Mouse (Mus musculus) heart, postnatal 0 days (tissue): ENCODE measurements around the gene Gamt. TPM values are rescaled to one million over a fixed set of nuclear protein-coding genes. Genes with fewer than 3 reads are reported as not detected.

Experiments used
- ATAC-seq: fragments of 200-750 bp; cut with Nextera tagmentation; 2 replicates; pipeline ENCODE4 v1.8.0; 2017; ENCODE audit warnings: low read depth, moderate number of reproducible peaks, moderate library complexity; ENCODE audit not compliant: insufficient read depth
- DNase-seq: peaks from one replicate; pipeline ENCODE4 v3.0.0-alpha.2; 2016; ENCODE audit warnings: low spot score
- H3K27ac ChIP-seq: fragments of 300-500 bp; sonication (generic); 2 replicates; pipeline ENCODE4 v1.5.1; 2014; ENCODE audit warnings: low read depth, mild to moderate bottlenecking
- H3K27me3 ChIP-seq: fragments of 300-500 bp; sonication (generic); 2 replicates; pipeline ENCODE4 v1.6.1; 2014; ENCODE audit warnings: low read length, mixed read lengths; ENCODE audit not compliant: control insufficient read depth, insufficient read depth
- H3K36me3 ChIP-seq: fragments of 300-500 bp; sonication (generic); replicated peaks from 2 replicates; pipeline ENCODE4 v1.6.1; 2014; ENCODE audit warnings: low read length, mixed read lengths; ENCODE audit not compliant: control insufficient read depth, insufficient read depth
- H3K4me1 ChIP-seq: fragments of 300-500 bp; sonication (generic); 2 replicates; pipeline ENCODE4 v1.6.1; 2014; ENCODE audit warnings: antibody characterized with exemption; ENCODE audit not compliant: control insufficient read depth, insufficient read depth
- H3K4me2 ChIP-seq: fragments of 300-500 bp; sonication (generic); 2 replicates; pipeline ENCODE4 v1.6.1; 2014; ENCODE audit warnings: low read depth, mild to moderate bottlenecking, low read length, moderate library complexity
- H3K4me3 ChIP-seq: fragments of 300-500 bp; sonication (generic); 2 replicates; pipeline ENCODE4 v1.5.1; 2014; ENCODE audit warnings: low read depth, low read length
- H3K9ac ChIP-seq: fragments of 300-500 bp; sonication (generic); replicated peaks from 2 replicates; pipeline ENCODE4 v1.6.1; 2014; ENCODE audit warnings: low read depth, low read length, mixed read lengths
- H3K9me3 ChIP-seq: fragments of 300-500 bp; sonication (generic); replicated peaks from 2 replicates; pipeline ENCODE4 v1.6.1; 2016; ENCODE audit warnings: low read length; ENCODE audit not compliant: control insufficient read depth
- CTCF ChIP-seq: IDR thresholded peaks from 2 replicates; pipeline ENCODE4 v1.5.1; 2016; ENCODE audit warnings: antibody characterized with exemption, control low read depth, low read depth
- EP300 ChIP-seq: IDR thresholded peaks from 2 replicates; pipeline ENCODE4 v1.6.1; 2016; ENCODE audit warnings: antibody characterized with exemption, low read depth
- WGBS: fragments of 180-500 bp; shearing (Covaris S2); extraction: QIAGEN DNeasy Blood & Tissue Kit; methylation state at CpG from one replicate; pipeline ENCODE4 v1.1.7; 2014; 5-methylcytosine and 5-hydroxymethylcytosine counted together
- polyA plus RNA-seq: library from polyadenylated mRNA; unstranded; fragments of >200 nt; fragmentation: Nextera tagmentation; extraction: Ambion mirVana; gene quantifications from 2 replicates; pipeline ENCODE4 v1.2.1, GENCODE M21; 2015
- total RNA-seq: library from RNA; depleted of rRNA; stranded (reverse); fragments of >200 nt; gene quantifications from 2 replicates; pipeline ENCODE4 v1.2.3, GENCODE M21; 2014; ENCODE audit warnings: low replicate concordance

Gamt gene
- total and polyA plus RNA-seq, 2 experiments from 2014 or later, result 22.8 to 27.7 TPM

DNA sequence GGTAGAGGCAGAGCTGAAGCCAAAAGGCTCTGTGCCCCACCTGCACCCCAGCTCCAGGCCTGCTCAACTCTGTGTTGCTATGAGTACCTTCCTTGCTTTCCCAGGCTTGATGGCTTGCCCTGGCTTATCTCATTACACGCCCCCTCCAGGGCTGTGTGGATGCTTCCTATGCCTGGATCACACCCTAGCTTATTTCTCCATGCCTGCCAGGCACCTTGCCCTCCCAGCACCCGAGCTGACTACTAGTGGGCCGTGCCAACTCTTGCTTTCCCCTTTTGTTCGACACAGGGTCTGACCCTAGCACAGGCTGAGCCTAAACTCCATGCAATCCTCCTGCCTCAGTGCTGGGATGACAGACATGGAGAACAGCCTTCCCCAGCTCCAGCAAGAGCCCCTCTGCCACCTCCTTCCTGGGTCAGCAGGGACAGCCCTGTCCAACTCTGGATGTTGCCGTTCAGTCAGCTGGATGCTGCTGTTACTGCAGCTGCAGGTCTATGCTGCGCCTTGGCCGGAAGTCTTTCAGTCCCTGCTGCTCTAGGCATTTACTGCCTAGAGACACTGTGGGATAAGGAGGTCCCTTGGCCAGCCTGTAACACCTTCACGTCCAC, 36.8 kb upstream of the Gamt start:
- Histone ChIP-seq H3K4me3 (no peak overlapping the region), H3K9ac (no peak overlapping the region), H3K27me3 (peaks cover 47% of the 10 kb centered on the region), H3K27ac (no peak overlapping the region), H3K9me3 (no peaks in the 10 kb centered on the region), H3K4me2 (no peak overlapping the region), H3K4me1 (peaks cover 13% of the 10 kb centered on the region; the same call in 1 of the 2 replicates), H3K36me3 (peaks cover 14% of the 10 kb centered on the region)
- ATAC-seq, result no peak
- 51% methylated on average over 8 of the region's 8 CpGs for WGBS
- DNase-seq, result no peak
- no peak for TF ChIP-seq EP300
- TF ChIP-seq CTCF, result no peak

DNA sequence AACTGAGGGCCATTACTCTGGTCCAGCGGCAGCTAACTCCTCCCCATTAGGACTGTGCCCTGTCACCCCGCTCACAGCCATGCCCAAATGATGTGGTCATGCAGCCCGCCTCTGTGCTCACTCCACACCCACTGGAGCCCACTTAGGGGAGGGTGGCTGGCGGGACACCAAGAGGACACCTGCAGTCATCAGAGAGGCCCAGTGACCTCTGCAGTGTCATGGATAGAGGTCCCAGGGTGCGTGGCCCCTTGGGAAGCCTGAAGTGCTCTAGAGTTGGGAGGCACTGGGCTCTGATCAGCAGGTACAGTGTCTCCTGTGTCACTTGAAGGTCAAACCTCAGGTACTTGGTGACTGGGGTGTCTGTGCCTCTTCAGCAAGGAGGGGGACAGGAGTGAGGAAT, 36.0 kb upstream of the Gamt start:
- ATAC-seq (no peak), DNase-seq (no peak)
- H3K36me3 ChIP-seq, result peaks cover 14% of the 10 kb centered on the region
- H3K9me3 ChIP-seq, result no peaks in the 10 kb centered on the region
- H3K4me1 ChIP-seq, result peaks cover 5% of the 10 kb centered on the region; the same call in 1 of the 2 replicates
- peak overlapping the region; percentile 64; the same call in 1 of the 2 replicates for H3K4me2 ChIP-seq
- no peak overlapping the region for H3K4me3 ChIP-seq
- 72% methylated on average over 5 of the region's 5 CpGs for WGBS
- TF ChIP-seq EP300, result no peak
- no peak for TF ChIP-seq CTCF
- no peak overlapping the region for H3K9ac ChIP-seq
- no peak overlapping the region for H3K27ac ChIP-seq
- H3K27me3 ChIP-seq, result peaks cover 42% of the 10 kb centered on the region

DNA sequence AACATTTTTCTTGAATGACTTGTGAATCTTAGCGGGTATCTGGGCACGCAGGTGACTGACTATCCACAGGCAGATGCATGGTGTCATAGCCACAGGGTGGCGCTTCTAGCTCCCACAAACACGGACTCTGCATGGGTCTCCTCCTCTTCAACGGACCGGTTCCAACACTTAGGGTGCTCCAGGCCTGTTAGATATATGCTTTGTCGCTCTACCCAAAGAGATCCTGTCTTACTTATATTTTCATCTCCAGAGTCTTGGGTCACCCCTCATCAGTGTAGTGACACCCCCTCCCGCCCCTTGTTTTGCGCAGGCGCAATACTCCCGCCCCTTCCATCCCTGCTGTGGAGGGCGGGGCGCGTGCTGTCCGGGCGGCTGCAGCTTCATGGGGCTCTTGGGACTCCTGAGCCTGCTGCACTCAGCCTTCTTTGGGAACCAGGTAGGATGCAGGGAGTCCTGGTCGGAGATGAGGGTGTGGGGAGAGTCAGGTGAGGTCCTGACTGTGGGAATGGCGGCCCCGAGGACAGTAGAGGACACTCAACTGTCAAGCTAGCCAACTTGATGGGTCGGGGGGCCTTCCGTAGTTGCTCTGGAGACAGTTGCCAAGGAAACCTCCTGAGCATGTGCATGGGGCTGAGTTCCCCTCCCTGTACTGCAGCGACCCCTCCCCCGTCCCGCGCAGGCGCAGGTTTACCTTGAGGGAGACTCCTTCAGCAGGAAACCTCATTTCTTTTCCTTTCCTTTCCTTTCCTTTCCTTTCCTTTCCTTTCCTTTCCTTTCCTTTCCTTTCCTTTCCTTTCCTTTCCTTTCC, 35.0 kb upstream of the Gamt start, which contains the start of gene Apc2:
Gene Apc2, plus strand, starts transcription at position 360 of the 808 bp plus-strand sequence.
- peak; percentile 19; the same call in 1 of the 2 replicates for ATAC-seq
- DNase-seq, result peak; percentile 72
- H3K27me3 ChIP-seq, result peaks cover 33% of the 10 kb centered on the region
- H3K4me1 ChIP-seq, result 0 out of 2 replicates have a peak, but pooled peaks cover 4% of the 10 kb centered on the region
- TF ChIP-seq CTCF, result peak; percentile 61
- TF ChIP-seq EP300, result no peak
- 4% methylated on average over 25 of the region's 26 CpGs for WGBS
- peak within 1 kb of the TSS; percentile 37 for H3K9ac ChIP-seq
- no peaks in the 10 kb centered on the region for H3K9me3 ChIP-seq
- no peak within 1 kb of the TSS; the same call in 1 of the 2 replicates for H3K27ac ChIP-seq
- H3K4me2 ChIP-seq, result peak within 1 kb of the TSS; percentile 64
- H3K36me3 ChIP-seq, result peaks cover 14% of the 10 kb centered on the region
- peak within 1 kb of the TSS; percentile 43 for H3K4me3 ChIP-seq

DNA sequence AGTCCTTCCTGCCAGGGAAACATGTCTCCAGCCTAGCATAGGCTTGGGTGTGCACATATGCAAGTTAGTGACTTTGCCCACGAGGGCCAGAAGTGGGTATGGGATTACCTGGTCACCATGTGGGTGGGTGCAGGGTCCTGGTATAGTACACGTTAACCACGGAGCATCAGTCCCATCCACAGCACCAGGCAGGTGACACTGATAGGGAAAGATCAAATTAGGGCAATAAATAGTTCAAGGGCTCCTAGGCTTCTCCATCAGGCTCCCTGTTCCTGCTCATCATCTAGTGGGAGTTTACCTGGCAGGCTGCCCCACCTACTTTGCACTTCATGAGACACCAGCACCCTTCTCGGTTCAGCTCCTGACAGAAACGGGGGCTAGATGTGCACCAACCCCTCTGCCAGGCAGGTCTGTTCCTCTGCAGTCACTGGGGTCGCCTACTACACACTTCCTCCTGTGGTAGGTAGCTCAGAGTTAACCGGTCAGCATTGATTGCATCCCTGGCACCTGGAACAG, 34.0 kb upstream of the Gamt start:
- Histone ChIP-seq H3K27ac (no peak overlapping the region; the same call in 1 of the 2 replicates), H3K36me3 (peaks cover 14% of the 10 kb centered on the region), H3K4me3 (no peak overlapping the region), H3K9ac (0 out of 2 replicates have a peak overlapping the region, but pooled peaks have one; percentile 37), H3K4me2 (no peak overlapping the region), H3K4me1 (0 out of 2 replicates have a peak, but pooled peaks cover 4% of the 10 kb centered on the region), H3K27me3 (peaks cover 23% of the 10 kb centered on the region), H3K9me3 (no peaks in the 10 kb centered on the region)
- WGBS, result 54% methylated on average over 7 of the region's 7 CpGs
- TF ChIP-seq CTCF, result no peak
- TF ChIP-seq EP300, result no peak
- DNase-seq (no peak), ATAC-seq (no peak)

DNA sequence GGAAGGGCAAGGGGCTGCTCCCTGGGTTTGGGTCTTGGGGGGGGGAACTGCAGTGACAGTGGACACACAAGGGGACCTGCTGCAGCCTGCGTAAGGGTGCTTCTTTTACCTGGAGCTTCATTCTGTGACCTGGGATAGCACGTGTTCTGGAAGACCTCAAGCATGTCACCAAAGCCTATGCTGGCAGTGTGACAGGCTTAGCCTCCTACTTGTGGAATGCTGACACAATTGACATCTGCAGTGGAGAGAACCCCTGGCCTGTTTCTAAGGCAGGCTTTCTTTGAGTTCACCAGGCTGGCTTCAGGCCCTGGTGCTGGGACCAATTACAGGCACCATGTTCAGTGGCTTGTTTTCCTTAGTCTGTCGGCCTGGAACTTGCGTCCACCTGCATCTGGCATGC, 33.5 kb upstream of the Gamt start:
- Histone ChIP-seq H3K36me3 (peaks cover 14% of the 10 kb centered on the region), H3K27ac (no peak overlapping the region), H3K27me3 (peaks cover 18% of the 10 kb centered on the region), H3K4me2 (no peak overlapping the region), H3K9ac (no peak overlapping the region), H3K4me1 (0 out of 2 replicates have a peak, but pooled peaks cover 4% of the 10 kb centered on the region), H3K9me3 (no peaks in the 10 kb centered on the region), H3K4me3 (no peak overlapping the region)
- no peak for DNase-seq
- 63% methylated on average over 4 of the region's 4 CpGs for WGBS
- ATAC-seq, result no peak
- TF ChIP-seq EP300 (no peak), CTCF (no peak)
